Mouse (Mus musculus) C2C12 (cell line): ENCODE results near the gene Shisa5.

Source experiments
- CEBPB ChIP-seq: IDR thresholded peaks from one replicate; pipeline ENCODE4 v1.6.1; 2011; ENCODE audit warnings: low read depth, mild to moderate bottlenecking, control low read depth, moderate library complexity
- CTCF ChIP-seq: IDR thresholded peaks from one replicate; pipeline ENCODE4 v1.5.1; 2011; ENCODE audit not compliant: control insufficient read depth, insufficient read depth, insufficient read length
- FOSL1 ChIP-seq: IDR thresholded peaks from one replicate; pipeline ENCODE4 v1.8.0; 2011; ENCODE audit warnings: mild to moderate bottlenecking, low read length; ENCODE audit not compliant: poor library complexity, insufficient read depth, severe bottlenecking
- MAX ChIP-seq: IDR thresholded peaks from one replicate; pipeline ENCODE4 v1.6.1; 2011; ENCODE audit warnings: mild to moderate bottlenecking, control low read depth
- MYOD1 ChIP-seq: IDR thresholded peaks from one replicate; pipeline ENCODE4 v1.6.1; 2011; ENCODE audit warnings: low read depth; ENCODE audit not compliant: control insufficient read depth, insufficient read length
- USF1 ChIP-seq: IDR thresholded peaks from one replicate; pipeline ENCODE4 v1.6.1; 2011; ENCODE audit warnings: low read depth, mild to moderate bottlenecking, control low read depth, moderate library complexity

DNA sequence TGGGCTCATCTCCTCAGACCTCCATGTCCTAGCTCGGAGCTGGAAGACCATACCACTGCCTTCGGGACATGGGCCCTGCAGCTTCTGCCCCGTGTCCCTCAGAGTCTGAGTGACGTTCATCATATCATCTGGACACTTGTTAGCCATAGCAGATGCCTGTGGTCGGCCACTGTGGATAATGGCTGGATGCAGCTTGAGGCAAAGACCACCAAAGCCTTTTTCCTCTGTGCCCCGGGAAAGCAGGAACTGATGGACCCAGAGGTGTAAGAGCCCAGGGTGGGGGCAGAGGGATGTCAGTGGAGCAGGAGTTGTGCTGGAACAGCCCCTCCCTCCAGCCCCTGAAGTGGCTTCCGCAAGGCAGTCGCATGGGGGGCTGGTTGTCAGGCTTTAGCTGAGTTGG is 6.7 kb upstream of the Shisa5 start:
- no peak for TF ChIP-seq USF1
- TF ChIP-seq CTCF: no peak
- no peak for TF ChIP-seq MAX
- TF ChIP-seq FOSL1: no peak
- TF ChIP-seq MYOD1: no peak
- TF ChIP-seq CEBPB: no peak
